Mouse (Mus musculus): ENCODE results near the gene Mcf2.

GRCm38 (mm10) chrX:60054745-60055144 is 124.1 kb downstream of the Mcf2 start:
- TF ChIP-seq CTCF (IDR thresholded peaks at IDR 0.05; ENCODE audit: control insufficient read depth, insufficient read depth, insufficient replicate concordance, low read depth, low read length) (no peak), POLR2A (IDR thresholded peaks at IDR 0.05; ENCODE audit: control insufficient read depth, low read depth, low read length) (no peak)

Data from testis, adult 2 months (tissue).